Mouse (Mus musculus): ENCODE measurements around the gene Glt6d1.

DNA sequence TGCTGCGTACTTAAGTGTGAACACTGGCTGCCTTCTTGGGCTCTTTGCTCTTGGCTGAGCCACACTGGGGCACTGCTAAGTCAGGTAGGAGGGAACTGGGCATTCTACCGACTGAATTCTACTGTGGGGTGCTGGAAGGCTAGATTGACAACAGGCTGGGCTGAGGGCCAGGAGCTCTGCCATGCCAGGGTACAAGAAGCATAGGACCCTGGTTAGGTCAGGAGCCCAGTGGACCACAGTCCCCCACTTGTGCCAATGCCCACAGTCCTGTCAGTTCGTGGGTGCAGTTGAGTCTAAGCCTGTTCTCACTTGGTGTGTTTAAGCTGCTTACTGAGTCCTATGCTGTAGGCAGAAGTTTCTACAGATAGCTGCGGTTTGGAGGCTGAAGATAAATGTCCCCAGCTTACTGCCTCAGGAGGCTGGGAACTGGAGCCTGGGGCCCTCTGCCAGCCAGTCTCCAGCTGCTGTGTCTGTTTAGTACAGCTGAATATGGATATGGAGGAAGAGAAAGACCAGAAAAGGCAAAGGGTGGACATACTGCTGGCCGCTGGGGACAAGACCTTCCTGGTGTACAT, 47.1 kb upstream of the Glt6d1 start:
- TF ChIP-seq CTCF (conservative IDR thresholded peaks at IDR 0.05 in 1 of 2, IDR thresholded peaks at IDR 0.05 in 1 of 2; ENCODE audit: low read depth in 2 of 2, low read length in 2 of 2): no peak
- no peak for TF ChIP-seq JUND (conservative IDR thresholded peaks at IDR 0.05; ENCODE audit: low read depth, low read length)
- no peak for TF ChIP-seq MAX (IDR thresholded peaks at IDR 0.05; ENCODE audit: low read length)
- no peak for TF ChIP-seq CHD1 (IDR thresholded peaks at IDR 0.05; ENCODE audit: low read depth, low read length)
- TF ChIP-seq EP300 (IDR thresholded peaks at IDR 0.05; ENCODE audit: low read length): no peak
- TF ChIP-seq RCOR1 (conservative IDR thresholded peaks at IDR 0.05; ENCODE audit: low read depth, low read length): no peak
- TF ChIP-seq POLR2A (IDR thresholded peaks at IDR 0.05; ENCODE audit: low read depth, low read length): no peak
- TF ChIP-seq MXI1 (IDR thresholded peaks at IDR 0.05; ENCODE audit: low read depth, low read length): no peak
- no peak for TF ChIP-seq USF1 (IDR thresholded peaks at IDR 0.05; ENCODE audit: low read depth, low read length)

Measured in CH12.LX (cell line).